Mouse (Mus musculus): ENCODE measurements around the gene Nhsl2.

DNA sequence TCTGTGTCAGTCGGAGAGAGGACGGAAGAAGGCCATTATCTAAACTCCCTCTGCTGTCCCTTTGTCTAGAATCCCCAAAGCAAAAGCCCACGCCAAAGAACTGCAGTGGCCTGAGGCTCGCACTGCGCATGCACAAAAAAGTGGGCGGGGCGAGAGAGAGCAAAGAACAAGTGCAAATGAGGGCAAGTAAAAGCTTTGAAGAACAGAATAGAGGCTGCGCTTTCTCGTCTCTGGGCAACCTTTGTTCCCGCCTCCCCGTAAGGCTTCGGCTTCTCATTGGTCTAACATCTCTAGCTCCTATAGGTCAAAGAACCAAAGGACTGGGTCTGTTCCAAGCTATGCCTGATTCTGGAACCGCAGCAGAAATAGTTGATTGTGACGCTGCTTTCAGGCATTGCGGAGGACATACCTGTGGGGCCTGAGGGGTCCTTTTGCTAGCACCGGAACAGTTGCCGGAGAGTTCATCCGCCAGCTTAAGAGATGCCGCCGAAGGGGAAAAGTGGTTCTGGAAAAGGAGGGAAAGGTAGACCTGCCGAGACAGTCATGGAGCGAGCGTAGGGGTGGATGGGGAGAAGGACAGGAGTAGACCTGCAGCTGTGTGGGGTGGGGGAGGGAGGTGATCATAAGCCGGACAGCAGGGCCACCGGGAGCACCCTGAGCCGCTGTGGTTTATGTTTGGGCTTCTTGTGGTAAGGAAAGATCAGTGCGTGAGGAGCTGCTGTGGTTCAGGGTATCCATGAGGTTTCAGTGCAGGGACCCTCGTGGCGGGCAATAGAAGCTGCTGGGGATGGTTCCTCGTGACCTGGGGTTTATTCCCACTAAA is 270.1 kb downstream of the Nhsl2 start, which contains the start of gene Pin4:
- TF ChIP-seq CTCF (IDR thresholded peaks at IDR 0.05; ENCODE audit: borderline replicate concordance, control insufficient read depth, extremely low read depth, insufficient read depth, low read length, poor library complexity) (no peak), POLR2A (IDR thresholded peaks at IDR 0.05; ENCODE audit: control insufficient read depth, extremely low read depth, insufficient read depth, low read length, poor library complexity) (no peak)
